Mouse (Mus musculus) hindbrain, embryonic 10.5 days (tissue): Measurements from ENCODE around the gene 4933411K16Rik. TPM values are rescaled to one million over a fixed set of nuclear protein-coding genes. Genes with fewer than 3 reads are reported as not detected.

Experiments
- DNase-seq: peaks from one replicate; pipeline ENCODE4 v3.0.0-alpha.2; 2017; ENCODE audit warnings: low spot score
- H3K27ac ChIP-seq: fragments of 300-500 bp; sonication (generic); 2 replicates; pipeline ENCODE4 v1.5.1; 2016; ENCODE audit warnings: mild to moderate bottlenecking, moderate library complexity
- H3K27me3 ChIP-seq: fragments of 300-500 bp; sonication (generic); 2 replicates; pipeline ENCODE4 v1.6.1; 2016; ENCODE audit warnings: mild to moderate bottlenecking; ENCODE audit not compliant: poor library complexity, insufficient read depth, severe bottlenecking
- H3K36me3 ChIP-seq: fragments of 300-500 bp; sonication (generic); 2 replicates; pipeline ENCODE4 v1.6.1; 2016; ENCODE audit warnings: mild to moderate bottlenecking, moderate library complexity
- H3K4me1 ChIP-seq: fragments of 300-500 bp; sonication (generic); replicated peaks from 2 replicates; pipeline ENCODE4 v1.6.1; 2016; ENCODE audit warnings: mild to moderate bottlenecking
- H3K4me3 ChIP-seq: fragments of 300-500 bp; sonication (generic); 2 replicates; pipeline ENCODE4 v1.5.1; 2016; ENCODE audit warnings: mild to moderate bottlenecking, moderate library complexity
- H3K9me3 ChIP-seq: fragments of 300-500 bp; sonication (generic); 2 replicates; pipeline ENCODE4 v1.6.1; 2016; ENCODE audit warnings: mild to moderate bottlenecking, moderate library complexity
- WGBS: fragments of 180-500 bp; shearing (Covaris S2); methylation state at CpG from one replicate; pipeline ENCODE4 v1.1.7; 2016; 5-methylcytosine and 5-hydroxymethylcytosine counted together
- polyA plus RNA-seq: library from polyadenylated mRNA; unstranded; fragments of >200 nt; fragmentation: Nextera tagmentation; extraction: Ambion mirVana; gene quantifications from 2 replicates; pipeline ENCODE4 v1.2.1, GENCODE M21; 2016

The 4933411K16Rik gene
- polyA plus RNA-seq, 1 experiment from 2014 or later, result not detected

DNA sequence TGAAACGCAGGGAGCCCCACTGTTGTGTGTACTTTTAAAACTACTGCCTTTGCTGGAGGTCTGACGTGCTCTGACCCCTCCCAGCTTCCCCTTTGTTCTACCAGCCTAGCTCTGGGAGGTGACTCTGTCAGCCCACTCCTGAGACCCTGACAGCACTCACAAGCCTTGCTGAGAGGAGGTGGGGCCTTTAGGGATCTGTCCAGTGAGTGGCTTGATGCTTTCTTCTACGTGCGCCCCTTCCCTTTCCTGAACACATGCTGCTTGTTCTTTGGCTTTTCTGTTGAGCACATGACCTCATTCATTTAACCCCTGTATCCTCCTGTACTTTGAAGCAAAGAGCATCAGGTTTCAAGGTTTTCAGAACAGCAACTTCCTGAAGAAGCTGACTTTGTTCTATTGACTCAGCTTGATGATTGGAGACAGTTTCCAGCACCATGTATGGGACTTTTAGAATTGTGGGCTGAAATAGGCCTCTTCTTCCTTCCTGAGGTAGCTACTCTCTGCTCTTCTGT, 33.0 kb upstream of the 4933411K16Rik start:
- no peaks in the 10 kb centered on the region for H3K27me3 ChIP-seq
- peak; percentile 38 for DNase-seq
- peaks cover 57% of the 10 kb centered on the region for H3K4me1 ChIP-seq
- H3K36me3 ChIP-seq, result no peaks in the 10 kb centered on the region
- no peak overlapping the region for H3K4me3 ChIP-seq
- WGBS, result 30% methylated on average over 4 of the region's 4 CpGs
- H3K27ac ChIP-seq, result peak overlapping the region; percentile 36
- no peaks in the 10 kb centered on the region for H3K9me3 ChIP-seq

DNA sequence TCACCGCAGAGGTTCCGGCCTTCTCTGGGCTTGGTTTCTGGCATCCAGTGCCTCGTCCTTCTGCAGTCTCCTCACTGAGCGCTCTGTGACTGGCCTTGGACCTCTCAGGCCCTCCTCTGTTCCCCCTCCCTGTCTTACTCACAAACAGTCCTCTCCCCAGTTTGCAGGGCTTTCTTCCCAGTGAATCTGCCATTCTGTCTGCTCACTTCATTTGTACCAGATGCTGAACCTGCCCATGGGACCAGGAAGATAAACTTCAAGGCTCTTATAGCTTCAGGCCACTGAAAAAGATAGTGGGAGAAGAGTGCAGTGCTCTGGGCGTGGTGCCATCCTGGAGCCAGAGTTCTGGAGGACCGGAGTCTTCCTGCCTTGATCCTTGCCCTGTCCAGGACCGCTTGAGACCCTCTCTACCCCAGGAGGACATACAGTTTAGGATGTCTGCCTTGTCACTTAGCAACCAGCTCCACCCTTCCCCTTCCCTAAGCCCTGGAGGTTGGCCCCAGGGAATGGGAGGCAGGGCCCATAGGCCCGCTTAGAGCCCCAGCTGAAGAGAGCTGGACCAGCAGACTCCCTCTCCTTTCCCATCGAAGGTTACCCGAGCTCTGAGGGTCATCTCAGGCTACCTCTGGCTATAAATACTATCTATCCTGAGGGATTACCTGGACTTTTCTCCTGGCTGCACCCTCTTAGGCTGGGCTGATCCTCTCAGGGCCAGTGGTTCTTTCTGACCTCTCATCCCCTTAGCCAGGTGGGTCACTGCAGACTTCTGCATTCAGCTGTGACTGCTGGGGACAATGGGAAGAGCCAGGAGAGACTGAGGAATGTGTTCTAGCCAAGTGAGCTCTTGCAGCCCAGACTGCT, 30.1 kb upstream of the 4933411K16Rik start:
- H3K4me1 ChIP-seq, result peaks cover 41% of the 10 kb centered on the region
- no peaks in the 10 kb centered on the region for H3K9me3 ChIP-seq
- H3K4me3 ChIP-seq, result no peak overlapping the region
- DNase-seq, result no peak
- no peaks in the 10 kb centered on the region for H3K27me3 ChIP-seq
- H3K36me3 ChIP-seq, result no peaks in the 10 kb centered on the region
- WGBS, result 59% methylated on average over 10 of the region's 10 CpGs
- H3K27ac ChIP-seq, result peak overlapping the region; percentile 59

DNA sequence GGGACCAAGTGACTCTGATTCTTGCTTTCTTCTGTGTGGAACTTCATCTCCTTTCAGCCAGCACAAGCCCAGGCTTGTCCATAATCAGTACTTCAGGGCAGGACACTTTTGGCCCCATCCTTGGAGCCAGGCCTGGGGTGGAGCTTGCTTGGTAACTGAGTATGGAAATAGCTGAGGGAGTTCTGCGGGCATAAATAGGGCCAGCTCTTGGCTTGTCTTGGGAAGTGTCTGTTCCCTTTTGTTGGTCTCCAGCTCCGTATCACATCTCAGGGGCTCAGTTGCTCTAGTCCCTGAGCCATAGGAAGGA, 29.6 kb upstream of the 4933411K16Rik start:
- Histone ChIP-seq H3K4me1 (peaks cover 35% of the 10 kb centered on the region), H3K36me3 (no peaks in the 10 kb centered on the region), H3K9me3 (no peaks in the 10 kb centered on the region), H3K4me3 (no peak overlapping the region), H3K27me3 (no peaks in the 10 kb centered on the region), H3K27ac (peak overlapping the region; percentile 59; the same call in 1 of the 2 replicates)
- DNase-seq, result no peak
- WGBS, result 77% methylated on average over 2 of the region's 2 CpGs

DNA sequence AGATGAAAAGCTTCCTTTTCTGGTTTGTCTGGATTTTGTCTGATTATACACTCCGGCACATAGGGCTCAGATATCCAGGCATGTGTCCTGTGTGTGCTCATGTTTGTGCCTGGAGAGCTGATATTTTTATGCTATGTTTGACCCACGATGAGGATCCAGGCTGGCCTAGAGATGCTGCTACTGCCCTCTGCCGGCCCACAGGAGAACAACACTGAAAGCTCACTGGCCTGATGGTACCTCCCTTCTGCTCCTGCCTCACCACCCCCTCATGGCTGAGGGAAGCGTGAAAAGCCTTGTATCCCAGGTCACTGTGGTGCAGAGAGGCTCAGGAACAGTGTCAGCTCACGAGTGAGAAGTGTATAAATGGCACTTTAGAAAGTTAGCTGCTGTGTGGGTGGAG, 25.9 kb upstream of the 4933411K16Rik start:
- Histone ChIP-seq H3K4me3 (no peak overlapping the region), H3K9me3 (no peaks in the 10 kb centered on the region), H3K27me3 (no peaks in the 10 kb centered on the region), H3K27ac (no peak overlapping the region), H3K36me3 (no peaks in the 10 kb centered on the region), H3K4me1 (peaks cover 17% of the 10 kb centered on the region)
- 10% methylated on average over 5 of the region's 5 CpGs for WGBS
- peak; percentile 79 for DNase-seq

DNA sequence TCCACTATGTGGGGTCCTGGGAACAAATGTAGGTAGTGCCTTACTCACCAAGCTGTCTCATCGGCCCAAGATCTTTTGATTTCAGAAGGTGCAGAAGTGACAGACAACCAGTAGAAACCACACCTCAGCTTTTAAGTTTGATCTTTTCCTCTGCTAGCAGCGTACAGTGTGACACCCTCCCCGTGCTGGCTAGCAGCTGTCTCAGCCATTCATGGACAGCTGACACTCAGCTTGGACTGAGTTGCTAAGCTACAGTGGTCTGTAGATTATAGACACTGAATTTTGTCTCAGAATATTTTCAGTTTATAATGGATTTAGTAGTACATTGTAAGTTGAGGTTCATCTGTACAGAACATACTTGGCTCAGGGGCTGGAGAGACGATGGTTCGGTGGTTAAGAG, 20.9 kb upstream of the 4933411K16Rik start:
- no peaks in the 10 kb centered on the region for H3K9me3 ChIP-seq
- DNase-seq, result no peak
- H3K4me1 ChIP-seq, result peaks cover 23% of the 10 kb centered on the region
- H3K36me3 ChIP-seq, result peaks cover 10% of the 10 kb centered on the region
- WGBS, result 85% methylated on average over 5 of the region's 5 CpGs
- no peaks in the 10 kb centered on the region for H3K27me3 ChIP-seq
- no peak overlapping the region for H3K4me3 ChIP-seq
- no peak overlapping the region for H3K27ac ChIP-seq

DNA sequence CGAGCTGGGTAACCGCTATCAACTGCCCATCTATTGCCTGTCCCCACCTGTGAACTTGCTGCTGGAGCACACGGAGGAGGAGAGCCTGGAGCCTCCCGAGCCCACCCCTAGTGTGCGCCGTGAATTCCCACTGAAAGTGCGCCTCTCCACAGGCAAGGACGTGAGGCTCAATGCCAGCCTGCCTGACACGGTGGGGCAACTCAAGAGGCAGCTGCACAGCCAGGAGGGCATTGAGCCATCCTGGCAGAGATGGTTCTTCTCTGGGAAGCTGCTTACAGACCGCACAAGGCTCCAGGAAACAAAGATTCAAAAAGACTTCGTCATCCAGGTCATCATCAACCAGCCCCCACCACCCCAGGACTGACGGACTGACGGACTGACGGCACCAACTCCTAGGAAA, 18.4 kb upstream of the 4933411K16Rik start:
- Histone ChIP-seq H3K36me3 (peaks cover 10% of the 10 kb centered on the region), H3K27ac (no peak overlapping the region), H3K4me1 (peaks cover 25% of the 10 kb centered on the region), H3K9me3 (no peaks in the 10 kb centered on the region), H3K4me3 (no peak overlapping the region), H3K27me3 (peaks cover 3% of the 10 kb centered on the region; the same call in 1 of the 2 replicates)
- 85% methylated on average over 14 of the region's 14 CpGs for WGBS
- DNase-seq, result no peak

DNA sequence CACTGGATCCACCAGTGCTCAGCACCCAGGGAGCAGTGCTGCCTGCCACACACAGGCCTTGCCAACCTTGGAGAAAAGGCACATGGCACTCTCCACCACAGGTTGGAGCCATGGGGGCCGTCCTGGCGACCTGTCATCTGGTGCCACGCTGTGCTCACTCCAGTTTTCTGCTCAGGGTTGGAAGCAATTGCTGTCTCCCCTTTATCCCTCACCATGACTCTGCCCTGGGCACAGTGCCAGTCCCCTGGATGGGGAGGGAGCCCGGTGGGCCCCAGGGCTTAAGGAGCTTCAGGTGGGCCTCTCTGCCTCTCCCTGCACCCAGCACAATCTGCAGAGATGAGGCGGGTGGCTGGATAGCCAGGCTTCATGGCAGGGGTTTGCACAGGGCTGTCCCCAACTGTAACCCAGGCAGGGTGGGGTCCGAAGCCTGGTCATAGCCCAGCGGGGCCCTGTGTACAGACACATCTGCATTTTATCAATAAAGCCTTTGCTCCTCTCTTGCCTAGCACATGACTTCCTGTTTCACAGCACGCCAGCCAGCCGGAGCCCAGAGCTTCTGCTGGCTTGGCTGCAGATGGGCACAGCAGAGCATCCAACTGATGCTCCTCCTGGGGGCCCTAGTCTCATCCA, 17.8 kb upstream of the 4933411K16Rik start:
- Histone ChIP-seq H3K4me3 (no peak overlapping the region), H3K27me3 (peaks cover 3% of the 10 kb centered on the region; the same call in 1 of the 2 replicates), H3K4me1 (peaks cover 25% of the 10 kb centered on the region), H3K36me3 (peaks cover 10% of the 10 kb centered on the region), H3K9me3 (no peaks in the 10 kb centered on the region), H3K27ac (no peak overlapping the region)
- WGBS, result 78% methylated on average over 9 of the region's 9 CpGs
- no peak for DNase-seq

DNA sequence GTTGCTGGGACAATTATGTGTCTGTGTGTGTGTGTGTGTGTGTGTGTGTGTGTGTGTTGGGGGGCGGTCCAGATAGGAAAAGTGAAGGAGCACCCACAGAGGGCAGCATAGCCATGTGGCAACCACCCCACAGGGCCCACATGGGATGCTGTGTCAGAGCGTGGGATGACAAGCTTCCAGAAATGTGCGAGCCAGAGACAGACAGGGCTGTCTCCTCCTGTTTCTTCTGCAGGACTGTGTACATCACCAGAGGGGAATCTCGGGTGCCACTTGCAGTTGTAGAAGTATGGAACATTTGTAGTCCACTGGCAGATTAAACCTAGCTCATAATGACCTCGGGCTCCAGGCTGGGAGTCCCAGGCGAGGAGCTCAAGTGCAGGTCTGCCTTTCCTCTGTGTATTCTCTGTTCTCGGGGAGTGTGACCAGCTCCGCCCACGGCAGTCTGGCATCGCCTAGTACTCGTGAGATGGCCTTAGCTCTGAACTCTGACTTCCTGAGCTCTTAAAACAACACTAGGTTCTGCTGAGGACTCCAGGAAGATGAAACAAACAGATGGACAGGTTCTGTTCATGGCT, 17.1 kb upstream of the 4933411K16Rik start:
- no peak for DNase-seq
- H3K36me3 ChIP-seq, result peaks cover 10% of the 10 kb centered on the region
- H3K9me3 ChIP-seq, result no peaks in the 10 kb centered on the region
- WGBS, result 57% methylated on average over 11 of the region's 11 CpGs
- H3K27me3 ChIP-seq, result peaks cover 6% of the 10 kb centered on the region
- peak overlapping the region; percentile 1; the same call in 1 of the 2 replicates for H3K27ac ChIP-seq
- H3K4me1 ChIP-seq, result peaks cover 25% of the 10 kb centered on the region
- H3K4me3 ChIP-seq, result no peak overlapping the region

DNA sequence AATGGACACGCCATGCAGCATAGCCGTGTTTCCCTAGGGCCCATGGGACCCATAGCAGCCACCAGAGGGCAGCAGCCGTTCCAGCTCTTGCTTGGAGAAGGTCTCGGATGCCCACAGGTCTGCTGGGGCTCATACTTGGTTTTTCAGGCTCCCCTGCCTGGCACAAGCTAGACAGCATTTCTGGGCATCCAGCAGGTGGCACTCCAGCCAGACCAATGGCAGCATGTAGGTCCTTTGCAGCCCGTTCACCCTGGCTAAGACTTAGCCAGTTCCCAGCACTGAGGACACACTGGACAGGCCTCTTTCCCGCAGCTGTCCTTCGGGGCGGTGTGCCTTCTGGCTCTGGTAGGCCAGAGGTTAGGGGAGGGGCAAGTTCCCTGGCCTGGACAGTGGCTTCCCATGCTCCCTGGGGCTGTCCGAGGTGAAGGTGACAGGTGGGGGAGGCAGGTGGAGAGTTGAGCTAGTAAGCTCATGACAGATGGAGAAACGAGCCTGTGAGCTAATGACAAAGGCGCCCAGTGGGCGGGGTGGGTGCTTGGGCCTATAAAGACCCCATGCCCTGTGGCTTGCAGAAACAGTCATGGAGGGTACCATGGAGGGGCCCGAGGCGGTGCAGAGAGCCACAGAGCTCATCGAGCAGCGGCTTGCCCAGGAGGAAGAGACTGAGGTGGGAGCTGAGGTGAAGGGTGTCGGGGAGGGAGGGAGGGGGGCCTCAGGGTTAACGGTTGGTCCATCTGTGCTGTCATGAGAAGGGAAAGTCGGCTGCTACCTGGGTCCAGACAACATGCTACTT, 16.4 kb upstream of the 4933411K16Rik start, which contains the start of gene Ankrd2:
TSS of gene Ankrd2 (plus strand) at position 545 of the 793 bp plus-strand sequence.
- peaks cover 12% of the 10 kb centered on the region for H3K27me3 ChIP-seq
- peaks cover 25% of the 10 kb centered on the region for H3K4me1 ChIP-seq
- H3K9me3 ChIP-seq, result no peaks in the 10 kb centered on the region
- 67% methylated on average over 19 of the region's 19 CpGs for WGBS
- DNase-seq, result peak; percentile 78
- peak within 1 kb of the TSS; percentile 1; the same call in 1 of the 2 replicates for H3K27ac ChIP-seq
- peaks cover 10% of the 10 kb centered on the region for H3K36me3 ChIP-seq
- no peak within 1 kb of the TSS for H3K4me3 ChIP-seq

DNA sequence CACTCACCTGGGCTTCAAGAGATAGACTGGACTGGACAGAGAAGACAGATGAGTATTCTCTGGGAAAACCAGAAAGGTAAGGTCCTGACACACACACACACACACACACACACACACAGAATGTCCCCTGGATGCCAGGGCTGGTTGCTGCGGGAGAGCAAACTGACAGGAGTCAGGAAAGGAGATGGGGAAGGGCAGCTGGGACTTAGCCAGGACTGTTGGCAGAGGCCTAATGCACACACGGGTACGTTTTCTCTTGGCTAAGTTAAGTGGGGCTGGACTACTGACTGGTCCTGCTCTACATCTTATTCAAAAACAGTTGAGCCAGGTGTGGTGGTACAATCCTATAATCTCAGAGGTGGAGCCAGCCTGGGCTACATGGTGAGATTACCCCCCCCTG, 15.7 kb upstream of the 4933411K16Rik start:
- H3K9me3 ChIP-seq, result no peaks in the 10 kb centered on the region
- no peak overlapping the region for H3K4me3 ChIP-seq
- WGBS, result 92% methylated on average over 3 of the region's 3 CpGs
- peaks cover 10% of the 10 kb centered on the region for H3K36me3 ChIP-seq
- H3K4me1 ChIP-seq, result peaks cover 25% of the 10 kb centered on the region
- no peak for DNase-seq
- peaks cover 13% of the 10 kb centered on the region for H3K27me3 ChIP-seq
- H3K27ac ChIP-seq, result no peak overlapping the region

DNA sequence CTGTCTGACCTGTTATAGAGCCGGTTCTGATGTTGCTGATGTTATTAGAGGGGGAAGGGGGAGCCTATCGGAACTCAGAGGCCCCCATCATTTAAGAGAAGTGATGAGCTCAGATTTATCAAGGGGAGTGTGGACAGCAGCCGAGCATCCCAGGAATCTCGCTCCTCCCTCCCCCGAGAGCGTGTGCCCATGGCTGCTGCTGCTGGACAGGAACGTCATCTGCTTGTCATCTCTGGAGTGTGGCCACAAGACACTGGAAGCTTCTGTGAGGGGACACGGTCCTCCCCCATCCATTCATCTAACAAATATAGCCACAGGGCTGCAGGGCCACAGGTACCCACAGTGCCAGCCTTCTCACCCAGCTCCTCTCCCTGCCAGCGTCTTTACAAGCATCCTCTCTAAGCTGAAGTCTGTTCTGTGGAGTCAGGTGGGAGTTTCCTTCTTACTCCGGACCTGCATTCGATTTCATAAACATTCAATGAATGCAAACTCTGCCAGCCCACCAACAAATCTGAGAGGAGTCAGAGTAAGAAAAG, 14.8 kb upstream of the 4933411K16Rik start:
- 81% methylated on average over 11 of the region's 11 CpGs for WGBS
- Histone ChIP-seq H3K4me3 (no peak overlapping the region), H3K27ac (no peak overlapping the region), H3K9me3 (no peaks in the 10 kb centered on the region), H3K27me3 (peaks cover 13% of the 10 kb centered on the region), H3K4me1 (peaks cover 25% of the 10 kb centered on the region), H3K36me3 (peaks cover 10% of the 10 kb centered on the region)
- DNase-seq, result no peak

DNA sequence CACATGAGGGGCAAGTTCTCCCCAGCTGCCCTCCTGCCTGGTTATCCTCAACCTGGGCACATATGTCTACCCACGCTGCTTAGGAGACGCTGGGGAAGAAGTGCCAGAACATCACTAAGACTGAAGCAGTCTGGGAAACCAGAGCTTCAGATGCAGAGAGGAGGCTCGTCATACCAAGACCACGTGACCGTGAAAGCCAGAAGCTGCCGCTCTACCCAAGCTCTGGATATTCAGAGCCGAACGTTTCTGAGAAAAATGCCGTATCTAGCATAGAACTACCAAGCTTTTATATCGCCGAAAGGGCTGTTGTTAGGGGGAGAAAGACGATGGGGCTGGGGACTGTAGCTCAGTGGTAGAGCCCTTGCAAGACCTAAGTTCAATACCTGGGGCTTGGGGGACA, 13.7 kb upstream of the 4933411K16Rik start:
- Histone ChIP-seq H3K4me1 (peaks cover 25% of the 10 kb centered on the region), H3K27ac (no peak overlapping the region), H3K9me3 (no peaks in the 10 kb centered on the region), H3K27me3 (peaks cover 13% of the 10 kb centered on the region), H3K4me3 (no peak overlapping the region), H3K36me3 (peaks cover 10% of the 10 kb centered on the region)
- no peak for DNase-seq
- WGBS, result 92% methylated on average over 12 of the region's 12 CpGs
